Mouse (Mus musculus) MEL (cell line): ENCODE data around the gene Ms4a18. TPM values are rescaled to one million over a fixed set of nuclear protein-coding genes. Genes with fewer than 3 reads are reported as not detected.

Experiments used
- DNase-seq: peaks from one replicate; pipeline ENCODE4 v3.0.0; 2011; ENCODE audit warnings: low read depth, low spot score
- H3K27ac ChIP-seq: 2 replicates; pipeline ENCODE4 v1.5.1; 2012; ENCODE audit warnings: low read depth, mild to moderate bottlenecking, control low read depth, low read length, moderate library complexity; ENCODE audit not compliant: control insufficient read depth
- H3K27me3 ChIP-seq, 2 experiments: fragments of 150-350 bp in 1 of 2; sonication (generic) in 1 of 2; 2 replicates each; pipeline ENCODE4 v1.6.1; 2012; ENCODE audit warnings: low read length in 2 of 2, mild to moderate bottlenecking in 2 of 2, improper control_type of control experiment in 1 of 2, moderate library complexity in 1 of 2; ENCODE audit not compliant: insufficient read depth in 2 of 2, control insufficient read depth in 1 of 2
- H3K36me3 ChIP-seq, 2 experiments: 2 replicates each; pipeline ENCODE4 v1.6.1; 2012 to 2014; ENCODE audit warnings: low read length in 2 of 2, improper control_type of control experiment in 1 of 2, inconsistent platforms in 1 of 2, mild to moderate bottlenecking in 1 of 2; ENCODE audit not compliant: insufficient read depth in 2 of 2, control insufficient read depth in 1 of 2
- H3K4me1 ChIP-seq, 2 experiments: fragments of 150-350 bp in 1 of 2; sonication (generic) in 1 of 2; 2 replicates each; pipeline ENCODE4 v1.6.1; 2012; ENCODE audit warnings: low read length in 2 of 2, improper control_type of control experiment in 1 of 2, mild to moderate bottlenecking in 1 of 2; ENCODE audit not compliant: insufficient read depth in 2 of 2, control insufficient read depth in 1 of 2
- H3K4me3 ChIP-seq, 2 experiments: fragments of 150-350 bp in 1 of 2; sonication (generic) in 1 of 2; 2 replicates each; pipeline ENCODE4 v1.5.1; 2012; ENCODE audit warnings: low read depth in 2 of 2, low read length in 2 of 2, mild to moderate bottlenecking in 2 of 2, moderate library complexity in 2 of 2, control low read depth in 1 of 2, improper control_type of control experiment in 1 of 2; ENCODE audit not compliant: control insufficient read depth in 1 of 2, insufficient read depth in 1 of 2
- H3K79me2 ChIP-seq: 2 replicates; pipeline ENCODE4 v1.6.1; 2012; ENCODE audit warnings: mild to moderate bottlenecking, low read length, moderate library complexity; ENCODE audit not compliant: control insufficient read depth, poor library complexity, insufficient read depth
- H3K9ac ChIP-seq: 2 replicates; pipeline ENCODE4 v1.6.1; 2012; ENCODE audit warnings: low read depth, mild to moderate bottlenecking, control low read depth, low read length, moderate library complexity; ENCODE audit not compliant: control insufficient read depth, poor library complexity, severe bottlenecking
- H3K9me3 ChIP-seq: fragments of 150-350 bp; sonication (generic); replicated peaks from 2 replicates; pipeline ENCODE4 v1.6.1; 2012; ENCODE audit warnings: mild to moderate bottlenecking, low read length, improper control_type of control experiment, moderate library complexity; ENCODE audit not compliant: insufficient read depth
- BHLHE40 ChIP-seq: IDR thresholded peaks from 2 replicates; pipeline ENCODE4 v1.6.1; 2012; ENCODE audit warnings: low read depth, mild to moderate bottlenecking, inconsistent platforms, low read length, improper control_type of control experiment, borderline replicate concordance
- CHD2 ChIP-seq: IDR thresholded peaks from 2 replicates; pipeline ENCODE4 v1.6.1; 2011; ENCODE audit warnings: low read length, improper control_type of control experiment
- CTCF ChIP-seq, 3 experiments: IDR thresholded peaks in 2 of 3; conservative IDR thresholded peaks in 1 of 3; 2 replicates each; pipeline ENCODE4 v1.5.1; 2011 to 2012; ENCODE audit warnings: low read length in 3 of 3, low read depth in 2 of 3, mild to moderate bottlenecking in 2 of 3, improper control_type of control experiment in 1 of 3, inconsistent platforms in 1 of 3, mixed read lengths in 1 of 3, moderate library complexity in 1 of 3; ENCODE audit not compliant: control insufficient read depth in 1 of 3, insufficient read depth in 1 of 3, poor library complexity in 1 of 3, severe bottlenecking in 1 of 3
- EP300 ChIP-seq, 2 experiments: IDR thresholded peaks; 2 replicates each; pipeline ENCODE4 v1.6.1; 2011; ENCODE audit warnings: improper control_type of control experiment in 2 of 2, low read length in 2 of 2, low read depth in 1 of 2, mild to moderate bottlenecking in 1 of 2
- GABPA ChIP-seq: IDR thresholded peaks from 2 replicates; pipeline ENCODE4 v1.6.1; 2012; ENCODE audit warnings: low read depth, mild to moderate bottlenecking, inconsistent platforms, low read length, improper control_type of control experiment, moderate library complexity
- GATA1 ChIP-seq: IDR thresholded peaks from 2 replicates; pipeline ENCODE4 v1.6.1; 2011; ENCODE audit warnings: low read depth, low read length, improper control_type of control experiment
- HCFC1 ChIP-seq: IDR thresholded peaks from 2 replicates; pipeline ENCODE4 v1.6.1; 2012; ENCODE audit warnings: low read depth, mild to moderate bottlenecking, inconsistent platforms, low read length, improper control_type of control experiment, moderate library complexity
- JUND ChIP-seq: IDR thresholded peaks from 2 replicates; pipeline ENCODE4 v1.6.1; 2011; ENCODE audit warnings: low read depth, mild to moderate bottlenecking, improper control_type of control experiment, low read length
- KAT2A ChIP-seq: conservative IDR thresholded peaks from 2 replicates; pipeline ENCODE4 v1.6.1; 2012; ENCODE audit warnings: low read depth, low read length, improper control_type of control experiment, inconsistent platforms
- MAFK ChIP-seq: IDR thresholded peaks from 2 replicates; pipeline ENCODE4 v1.6.1; 2011; ENCODE audit warnings: low read depth, mild to moderate bottlenecking, low read length, improper control_type of control experiment, borderline replicate concordance
- MAX ChIP-seq: IDR thresholded peaks from 2 replicates; pipeline ENCODE4 v1.6.1; 2011; ENCODE audit warnings: low read length, improper control_type of control experiment
- MAZ ChIP-seq: IDR thresholded peaks from 2 replicates; pipeline ENCODE4 v1.6.1; 2012; ENCODE audit warnings: low read depth, mild to moderate bottlenecking, inconsistent platforms, low read length, improper control_type of control experiment
- MEF2A ChIP-seq: IDR thresholded peaks from 2 replicates; pipeline ENCODE4 v1.6.1; 2014; ENCODE audit warnings: low read depth, mild to moderate bottlenecking, inconsistent platforms, low read length, improper control_type of control experiment; ENCODE audit not compliant: poor library complexity, insufficient replicate concordance, severe bottlenecking; ENCODE audit errors: extremely low read depth
- MYB ChIP-seq: IDR thresholded peaks from 2 replicates; pipeline ENCODE4 v1.6.1; 2011; ENCODE audit warnings: mild to moderate bottlenecking, low read depth, low read length, improper control_type of control experiment
- MYC ChIP-seq: IDR thresholded peaks from 2 replicates; pipeline ENCODE4 v1.6.1; 2011; ENCODE audit warnings: low read depth, mild to moderate bottlenecking, low read length, improper control_type of control experiment, moderate library complexity
- NRF1 ChIP-seq: IDR thresholded peaks from 2 replicates; pipeline ENCODE4 v1.6.1; 2014; ENCODE audit warnings: low read depth, mild to moderate bottlenecking, inconsistent platforms, low read length, improper control_type of control experiment, moderate library complexity; ENCODE audit not compliant: poor library complexity, insufficient read depth, severe bottlenecking
- POLR2AphosphoS5 ChIP-seq: IDR thresholded peaks from 2 replicates; pipeline ENCODE4 v1.6.1; 2012; ENCODE audit warnings: low read depth, borderline replicate concordance, mild to moderate bottlenecking, inconsistent platforms, low read length, moderate library complexity, mixed read lengths
- RCOR1 ChIP-seq: IDR thresholded peaks from 2 replicates; pipeline ENCODE4 v1.6.1; 2012; ENCODE audit warnings: low read depth, mild to moderate bottlenecking, inconsistent platforms, low read length, improper control_type of control experiment
- SIN3A ChIP-seq: IDR thresholded peaks from 2 replicates; pipeline ENCODE4 v1.6.1; 2012; ENCODE audit warnings: low read length, improper control_type of control experiment, inconsistent platforms
- TAL1 ChIP-seq: IDR thresholded peaks from 2 replicates; pipeline ENCODE4 v1.6.1; 2012; ENCODE audit warnings: mild to moderate bottlenecking, inconsistent platforms, low read length, moderate library complexity, mixed read lengths
- TBP ChIP-seq: IDR thresholded peaks from 2 replicates; pipeline ENCODE4 v1.8.0; 2011; ENCODE audit warnings: low read depth, low read length, improper control_type of control experiment
- TCF12 ChIP-seq: IDR thresholded peaks from 2 replicates; pipeline ENCODE4 v1.6.1; 2014; ENCODE audit warnings: low read depth, mild to moderate bottlenecking, inconsistent platforms, low read length, improper control_type of control experiment, moderate library complexity
- UBTF ChIP-seq: IDR thresholded peaks from 2 replicates; pipeline ENCODE4 v1.6.1; 2012; ENCODE audit warnings: low read depth, mild to moderate bottlenecking, inconsistent platforms, low read length, improper control_type of control experiment, moderate library complexity, borderline replicate concordance; ENCODE audit not compliant: insufficient read depth
- USF1 ChIP-seq: IDR thresholded peaks from 2 replicates; pipeline ENCODE4 v1.6.1; 2014; ENCODE audit warnings: low read depth, mild to moderate bottlenecking, inconsistent platforms, low read length, improper control_type of control experiment, moderate library complexity
- USF2 ChIP-seq, 2 experiments: IDR thresholded peaks; 2 replicates each; pipeline ENCODE4 v1.6.1; 2011 to 2012; ENCODE audit warnings: improper control_type of control experiment in 2 of 2, low read length in 2 of 2, borderline replicate concordance in 1 of 2, inconsistent platforms in 1 of 2, low read depth in 1 of 2, mild to moderate bottlenecking in 1 of 2; ENCODE audit not compliant: insufficient read depth in 1 of 2
- ZKSCAN1 ChIP-seq: IDR thresholded peaks from 2 replicates; pipeline ENCODE4 v1.6.1; 2012; ENCODE audit warnings: low read depth, mild to moderate bottlenecking, inconsistent platforms, low read length, improper control_type of control experiment, moderate library complexity
- ZMIZ1 ChIP-seq: IDR thresholded peaks from 2 replicates; pipeline ENCODE4 v1.6.1; 2012; ENCODE audit warnings: low read depth, mild to moderate bottlenecking, inconsistent platforms, low read length, improper control_type of control experiment, moderate library complexity
- ZNF384 ChIP-seq: IDR thresholded peaks from 2 replicates; pipeline ENCODE4 v1.6.1; 2012; ENCODE audit warnings: low read depth, mild to moderate bottlenecking, inconsistent platforms, low read length, improper control_type of control experiment
- polyA plus RNA-seq, 2 experiments: library from polyadenylated mRNA; stranded (reverse) in 1 of 2; unstranded in 1 of 2; fragments of >175 nt in 1 of 2; fragments of >200 nt in 1 of 2; gene quantifications; 2 replicates each; pipeline versions ENCODE4 v1.2.1 to v1.2.4; 2012; ENCODE audit warnings: low replicate concordance in 2 of 2, low read depth in 1 of 2; ENCODE audit not compliant: insufficient read length in 2 of 2, insufficient read depth in 1 of 2, missing spikeins in 1 of 2
- total RNA-seq: library from RNA; depleted of rRNA; stranded (reverse); fragments of 300-350 nt; gene quantifications from 2 replicates; pipeline ENCODE4 v1.2.3, GENCODE M21; 2012

Gene Ms4a18
- total and polyA plus RNA-seq, 3 experiments, result not detected

DNA sequence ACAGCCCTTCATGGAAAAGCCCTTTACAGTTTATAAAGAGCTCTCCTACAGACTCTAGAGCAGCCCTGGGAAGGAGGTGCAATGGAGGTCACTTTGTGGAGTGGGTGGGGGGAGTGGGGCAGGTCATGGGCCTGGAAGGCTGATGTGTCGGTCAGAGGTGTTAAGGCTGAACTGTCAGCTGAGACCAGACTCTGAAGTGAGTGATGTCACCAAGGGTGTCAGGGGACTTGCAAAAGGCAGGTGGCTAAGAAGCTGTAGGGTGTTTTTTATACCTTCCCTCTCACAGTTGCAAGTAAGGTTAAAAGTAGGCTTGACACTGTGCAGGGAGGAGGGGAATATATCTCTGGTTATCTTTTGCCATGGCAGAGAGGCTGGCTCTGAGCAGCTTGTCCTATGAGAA lies 27.1 kb downstream of the Ms4a18 start:
- no peak overlapping the region for H3K27ac ChIP-seq
- no peaks in the 10 kb centered on the region for H3K79me2 ChIP-seq
- H3K9ac ChIP-seq, result no peak overlapping the region
- no peak for DNase-seq
- no peaks in the 10 kb centered on the region for H3K4me1 ChIP-seq
- no peaks in the 10 kb centered on the region for H3K36me3 ChIP-seq
- H3K27me3 ChIP-seq, result peaks cover 8% of the 10 kb centered on the region in 2 experiments
- H3K9me3 ChIP-seq, result no peaks in the 10 kb centered on the region
- TF ChIP-seq MEF2A (no peak), ZKSCAN1 (no peak), TCF12 (no peak), NRF1 (no peak), RCOR1 (no peak), UBTF (no peak), ZMIZ1 (no peak), USF2 (IDR thresholded peaks at IDR 0.05; ENCODE audit: borderline replicate concordance in 1 of 2, insufficient read depth in 1 of 2, low read depth in 1 of 2, low read length in 2 of 2) (no peak), MAX (no peak), MAZ (no peak), GABPA (no peak), TBP (no peak), CTCF (IDR thresholded peaks at IDR 0.05 in 2 of 3, conservative IDR thresholded peaks at IDR 0.05 in 1 of 3; ENCODE audit: control insufficient read depth in 1 of 3, insufficient read depth in 1 of 3, low read depth in 2 of 3, low read length in 3 of 3, poor library complexity in 1 of 3, severe bottlenecking in 1 of 3) (no peak), MAFK (no peak), HCFC1 (no peak), MYC (no peak), MYB (no peak), EP300 (IDR thresholded peaks at IDR 0.05; ENCODE audit: low read depth in 1 of 2, low read length in 2 of 2) (no peak), USF1 (no peak), TAL1 (no peak)
- TF ChIP-seq, all 39 proteins: peak for 0
- H3K4me3 ChIP-seq, result no peak overlapping the region

DNA sequence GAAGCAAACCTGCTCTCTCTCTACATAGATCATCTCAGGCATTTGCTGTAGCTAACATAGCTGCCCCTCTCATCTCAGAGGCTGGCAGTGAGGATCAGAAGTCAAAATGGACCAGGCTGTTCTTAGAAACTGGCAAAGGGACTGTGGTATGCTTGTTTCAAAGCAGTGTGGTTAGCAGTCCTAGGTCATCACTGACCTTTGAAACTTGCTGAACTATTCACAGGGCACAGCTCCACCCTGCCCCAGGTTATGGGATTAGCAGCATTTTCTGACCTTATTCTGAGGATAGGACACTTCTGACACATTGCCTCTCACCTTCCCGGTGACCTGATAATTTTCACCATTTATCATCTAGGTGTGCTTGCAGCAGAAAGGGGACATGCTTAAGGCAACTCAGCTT lies 29.3 kb downstream of the Ms4a18 start:
- Histone ChIP-seq H3K79me2 (no peaks in the 10 kb centered on the region), H3K27ac (no peak overlapping the region), H3K9me3 (no peaks in the 10 kb centered on the region), H3K27me3 (peaks cover 6 to 8% of the 10 kb centered on the region in 2 experiments)
- no peak for TF ChIP-seq MYC
- no peak for TF ChIP-seq MAFK
- TF ChIP-seq EP300 (IDR thresholded peaks at IDR 0.05; ENCODE audit: low read depth in 1 of 2, low read length in 2 of 2), result no peak
- TF ChIP-seq BHLHE40, result no peak
- TF ChIP-seq TCF12, result no peak
- TF ChIP-seq SIN3A, result no peak
- no peak for TF ChIP-seq TBP
- TF ChIP-seq KAT2A, result no peak
- no peak for TF ChIP-seq GATA1
- no peak for TF ChIP-seq USF2 (IDR thresholded peaks at IDR 0.05; ENCODE audit: borderline replicate concordance in 1 of 2, insufficient read depth in 1 of 2, low read depth in 1 of 2, low read length in 2 of 2)
- TF ChIP-seq CTCF (IDR thresholded peaks at IDR 0.05 in 2 of 3, conservative IDR thresholded peaks at IDR 0.05 in 1 of 3; ENCODE audit: control insufficient read depth in 1 of 3, insufficient read depth in 1 of 3, low read depth in 2 of 3, low read length in 3 of 3, poor library complexity in 1 of 3, severe bottlenecking in 1 of 3), result no peak
- TF ChIP-seq MYB, result no peak
- no peak for TF ChIP-seq HCFC1
- TF ChIP-seq POLR2AphosphoS5, result no peak
- TF ChIP-seq CHD2, result no peak
- TF ChIP-seq ZNF384, result no peak
- no peak for TF ChIP-seq JUND
- TF ChIP-seq MAX, result no peak
- no peak for TF ChIP-seq NRF1
- TF ChIP-seq, all 39 proteins: peak for 0
- no peak overlapping the region for H3K4me3 ChIP-seq
- no peaks in the 10 kb centered on the region for H3K36me3 ChIP-seq
- DNase-seq, result no peak
- no peaks in the 10 kb centered on the region for H3K4me1 ChIP-seq
- no peak overlapping the region for H3K9ac ChIP-seq
